In genomic region chr4:62890588-62891580, GRCm38 (mm10) we compare ENCODE assay signal across 8 mouse cellular contexts.
DNase-seq lines count a peak whose midpoint lies in the region; ATAC-seq lines count a peak whose summit lies in the region.

No protein-coding gene starts in this region.

- peak overlapping the region; percentile 16; the same call in 1 of the 2 replicates for H3K4me2 ChIP-seq in midbrain, embryonic 16.5 days (ENCODE audit: low read length)
- no peak overlapping the region for H3K4me2 ChIP-seq in midbrain, embryonic 11.5 days
- H3K4me2 ChIP-seq in stomach, embryonic 15.5 days, result peak overlapping the region; percentile 31; the same call in 1 of the 2 replicates

- no peak for DNase-seq in midbrain, embryonic 11.5 days (ENCODE audit: low spot score, missing footprints)
- peak; percentile 16 for DNase-seq in embryo, embryonic 9.5 days (ENCODE audit: extremely low spot score)
- DNase-seq in kidney, postnatal 4 days, result peak; percentile 45 to 61
- DNase-seq in cerebellum, adult 8-10 months, result no peak
- no peak for DNase-seq in urinary bladder, postnatal 10 days (ENCODE audit: low spot score)
- no peak for DNase-seq in right cerebral cortex, adult 2 months (ENCODE audit: low spot score in 2 of 2)

- H3K9ac ChIP-seq in midbrain, embryonic 16.5 days (ENCODE audit: low read depth, low read length), result no peak overlapping the region
- no peak overlapping the region for H3K9ac ChIP-seq in midbrain, embryonic 11.5 days (ENCODE audit: low read length)
- no peak overlapping the region for H3K9ac ChIP-seq in stomach, embryonic 15.5 days

- no peaks in the 10 kb centered on the region for H3K36me3 ChIP-seq in midbrain, embryonic 16.5 days (ENCODE audit: control insufficient read depth, insufficient read depth, low read length)
- no peaks in the 10 kb centered on the region for H3K36me3 ChIP-seq in midbrain, embryonic 11.5 days (ENCODE audit: control insufficient read depth, insufficient read depth, low read length)
- H3K36me3 ChIP-seq in stomach, embryonic 15.5 days, result no peaks in the 10 kb centered on the region

- 43% methylated on average over 21 of the region's 21 CpGs for WGBS in midbrain, embryonic 16.5 days
- WGBS in midbrain, embryonic 11.5 days, result 49% methylated on average over 21 of the region's 21 CpGs
- 37% methylated on average over 21 of the region's 21 CpGs for WGBS in stomach, embryonic 15.5 days

- no peaks in the 10 kb centered on the region; the same call in 1 of the 2 replicates for H3K27me3 ChIP-seq in midbrain, embryonic 16.5 days (ENCODE audit: control insufficient read depth, insufficient read depth, low read depth, low read length)
- H3K27me3 ChIP-seq in midbrain, embryonic 11.5 days (ENCODE audit: control insufficient read depth, insufficient read depth, low read length), result no peaks in the 10 kb centered on the region
- H3K27me3 ChIP-seq in stomach, embryonic 15.5 days (replicated peaks), result no peaks in the 10 kb centered on the region

- peaks cover 2% of the 10 kb centered on the region; the same call in 1 of the 2 replicates for H3K4me1 ChIP-seq in midbrain, embryonic 16.5 days (ENCODE audit: control insufficient read depth, insufficient read depth, low read length)
- H3K4me1 ChIP-seq in midbrain, embryonic 11.5 days (ENCODE audit: control insufficient read depth, insufficient read depth, low read length), result no peaks in the 10 kb centered on the region
- no peaks in the 10 kb centered on the region for H3K4me1 ChIP-seq in stomach, embryonic 15.5 days

- no peak for ATAC-seq in midbrain, embryonic 16.5 days
- ATAC-seq in midbrain, embryonic 11.5 days (ENCODE audit: low FRiP score), result no peak
- no peak for ATAC-seq in stomach, embryonic 15.5 days (ENCODE audit: insufficient read depth, low FRiP score, low read depth)

- H3K4me3 ChIP-seq in midbrain, embryonic 16.5 days (ENCODE audit: low read depth, low read length), result no peak overlapping the region
- no peak overlapping the region for H3K4me3 ChIP-seq in midbrain, embryonic 11.5 days (ENCODE audit: low read depth, low read length)
- H3K4me3 ChIP-seq in stomach, embryonic 15.5 days (replicated peaks), result no peak overlapping the region

- H3K9me3 ChIP-seq in midbrain, embryonic 16.5 days (replicated peaks; ENCODE audit: control insufficient read depth, low read length, poor library complexity, severe bottlenecking), result no peaks in the 10 kb centered on the region
- H3K9me3 ChIP-seq in midbrain, embryonic 11.5 days (ENCODE audit: control insufficient read depth, low read length), result no peaks in the 10 kb centered on the region
- no peaks in the 10 kb centered on the region for H3K9me3 ChIP-seq in stomach, embryonic 15.5 days

- H3K27ac ChIP-seq in midbrain, embryonic 16.5 days (ENCODE audit: low read length), result no peak overlapping the region
- H3K27ac ChIP-seq in midbrain, embryonic 11.5 days (ENCODE audit: low read depth, low read length), result no peak overlapping the region
- no peak overlapping the region for H3K27ac ChIP-seq in stomach, embryonic 15.5 days

Comparison
In these comparisons a context has a peak if more than half of its experiments do, and no peak if none do; other contexts are left out.
1. DNase-seq: peak in embryo, embryonic 9.5 days (single experiment) and kidney, postnatal 4 days (2 of 2); none in midbrain, embryonic 11.5 days (single experiment), cerebellum, adult 8-10 months (single experiment), urinary bladder, postnatal 10 days (single experiment) and right cerebral cortex, adult 2 months (0 of 2).